Mouse (Mus musculus) midbrain, embryonic 13.5 days (tissue): Measurements from ENCODE around the gene Afg1l. TPM values are rescaled to one million over a fixed set of nuclear protein-coding genes. Genes with fewer than 3 reads are reported as not detected.
A peak's percentile ranks its signal among the peaks of the same experiment; 100 is the strongest.

ENCODE experiments used
- ATAC-seq: fragments of 200-750 bp; cut with Nextera tagmentation; 2 replicates; pipeline ENCODE4 v1.8.0; 2017; ENCODE audit warnings: mild to moderate bottlenecking, moderate TSS enrichment, moderate library complexity
- H3K27ac ChIP-seq: fragments of 300-500 bp; sonication (generic); 2 replicates; pipeline ENCODE4 v1.5.1; 2015; ENCODE audit warnings: inconsistent platforms, mild to moderate bottlenecking, moderate library complexity
- H3K27me3 ChIP-seq: fragments of 300-500 bp; sonication (generic); 2 replicates; pipeline ENCODE4 v1.6.1; 2015; ENCODE audit warnings: mild to moderate bottlenecking, inconsistent platforms
- H3K36me3 ChIP-seq: fragments of 300-500 bp; sonication (generic); 2 replicates; pipeline ENCODE4 v1.6.1; 2015; ENCODE audit warnings: mild to moderate bottlenecking, inconsistent platforms
- H3K4me1 ChIP-seq: fragments of 300-500 bp; sonication (generic); replicated peaks from 2 replicates; pipeline ENCODE4 v1.6.1; 2015; ENCODE audit warnings: inconsistent platforms
- H3K4me2 ChIP-seq: fragments of 300-500 bp; sonication (generic); replicated peaks from 2 replicates; pipeline ENCODE4 v1.6.1; 2015; ENCODE audit warnings: moderate library complexity, mild to moderate bottlenecking, inconsistent platforms
- H3K4me3 ChIP-seq: fragments of 300-500 bp; sonication (generic); replicated peaks from 2 replicates; pipeline ENCODE4 v1.5.1; 2015; ENCODE audit warnings: mild to moderate bottlenecking, inconsistent platforms
- H3K9ac ChIP-seq: fragments of 300-500 bp; sonication (generic); replicated peaks from 2 replicates; pipeline ENCODE4 v1.6.1; 2015; ENCODE audit warnings: mild to moderate bottlenecking, inconsistent platforms
- H3K9me3 ChIP-seq: fragments of 300-500 bp; sonication (generic); 2 replicates; pipeline ENCODE4 v1.6.1; 2016; ENCODE audit warnings: mild to moderate bottlenecking, inconsistent platforms
- WGBS: fragments of 180-500 bp; shearing (Covaris S2); methylation state at CpG from one replicate; pipeline ENCODE4 v1.1.7; 2015; 5-methylcytosine and 5-hydroxymethylcytosine counted together
- polyA plus RNA-seq: library from polyadenylated mRNA; unstranded; fragments of >200 nt; fragmentation: Nextera tagmentation; extraction: Ambion mirVana; gene quantifications from 2 replicates; pipeline ENCODE4 v1.2.1, GENCODE M21; 2015

Gene Afg1l
- 4.6 and 4.8 TPM in 2 replicates for polyA plus RNA-seq

- peak within 1 kb of the TSS; percentile 78 for H3K9ac ChIP-seq
- WGBS = under 1% methylated on average over 29 of the region's 29 CpGs
- ATAC-seq = peak; percentile 95
- H3K27me3 ChIP-seq = no peaks in the 10 kb centered on the region
- peaks cover 11% of the 10 kb centered on the region for H3K4me1 ChIP-seq
- no peaks in the 10 kb centered on the region for H3K36me3 ChIP-seq
- H3K4me2 ChIP-seq = peak within 1 kb of the TSS; percentile 80
- no peaks in the 10 kb centered on the region for H3K9me3 ChIP-seq
- peak within 1 kb of the TSS; percentile 87 for H3K27ac ChIP-seq
- peak within 1 kb of the TSS; percentile 69 for H3K4me3 ChIP-seq
Measured at GRCm38 (mm10) chr10:42478341-42478720, at the start of gene Afg1l. Gene Afg1l (minus strand): TSS chr10:42478565.

GRCm38 (mm10) chr10:42525682-42526081, 47.3 kb upstream of the Afg1l start:
- WGBS = 96% methylated on average over 3 of the region's 3 CpGs
- H3K9me3 ChIP-seq = no peaks in the 10 kb centered on the region
- no peak overlapping the region for H3K4me2 ChIP-seq
- H3K27ac ChIP-seq = no peak overlapping the region
- no peak for ATAC-seq
- no peaks in the 10 kb centered on the region for H3K27me3 ChIP-seq
- peaks cover 34% of the 10 kb centered on the region for H3K36me3 ChIP-seq
- H3K9ac ChIP-seq = no peak overlapping the region
- peaks cover 15% of the 10 kb centered on the region for H3K4me1 ChIP-seq
- H3K4me3 ChIP-seq = no peak overlapping the region

DNA sequence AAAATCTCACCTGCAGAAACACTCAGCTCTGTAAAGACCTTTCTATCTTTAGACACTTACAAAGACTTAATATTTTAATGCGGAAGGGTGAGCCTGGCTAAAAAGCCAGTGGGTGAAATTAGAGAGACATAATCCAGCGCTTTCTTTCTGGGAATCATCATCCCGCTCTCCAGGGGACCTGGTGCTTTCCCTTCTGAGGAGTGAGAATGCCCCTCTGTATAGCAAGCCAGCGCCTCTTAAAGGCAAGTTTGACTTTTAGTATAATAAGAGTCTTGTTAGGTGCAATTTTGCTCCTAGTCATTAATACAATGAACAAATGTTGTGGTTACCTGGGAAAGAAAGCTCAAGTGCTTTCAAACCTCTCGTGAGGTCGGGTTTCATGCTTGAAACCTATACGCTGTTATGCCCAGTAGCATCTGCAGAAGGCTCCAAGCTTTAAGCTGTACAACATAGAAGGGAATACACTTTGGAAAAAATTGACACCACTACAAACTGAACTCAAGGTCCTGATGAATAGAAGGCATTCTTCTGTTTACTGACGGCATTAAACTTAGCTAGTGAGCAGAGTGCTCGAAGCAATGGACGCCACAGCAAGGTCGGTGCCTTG, 45.3 kb upstream of the Afg1l start:
- 47% methylated on average over 11 of the region's 11 CpGs for WGBS
- no peaks in the 10 kb centered on the region for H3K9me3 ChIP-seq
- no peak overlapping the region for H3K4me2 ChIP-seq
- no peak overlapping the region for H3K9ac ChIP-seq
- no peak overlapping the region for H3K4me3 ChIP-seq
- peaks cover 15% of the 10 kb centered on the region for H3K4me1 ChIP-seq
- ATAC-seq = no peak
- no peak overlapping the region for H3K27ac ChIP-seq
- H3K27me3 ChIP-seq = no peaks in the 10 kb centered on the region
- H3K36me3 ChIP-seq = peaks cover 21% of the 10 kb centered on the region

- Histone ChIP-seq H3K27ac (no peak overlapping the region), H3K9ac (no peak overlapping the region), H3K4me2 (no peak overlapping the region), H3K4me3 (no peak overlapping the region), H3K36me3 (peaks cover 14% of the 10 kb centered on the region), H3K4me1 (peaks cover 15% of the 10 kb centered on the region), H3K27me3 (no peaks in the 10 kb centered on the region), H3K9me3 (no peaks in the 10 kb centered on the region)
- WGBS = 58% methylated on average over 2 of the region's 2 CpGs
- no peak for ATAC-seq
Measured at GRCm38 (mm10) chr10:42522912-42523311, 44.5 kb upstream of the Afg1l start.

DNA sequence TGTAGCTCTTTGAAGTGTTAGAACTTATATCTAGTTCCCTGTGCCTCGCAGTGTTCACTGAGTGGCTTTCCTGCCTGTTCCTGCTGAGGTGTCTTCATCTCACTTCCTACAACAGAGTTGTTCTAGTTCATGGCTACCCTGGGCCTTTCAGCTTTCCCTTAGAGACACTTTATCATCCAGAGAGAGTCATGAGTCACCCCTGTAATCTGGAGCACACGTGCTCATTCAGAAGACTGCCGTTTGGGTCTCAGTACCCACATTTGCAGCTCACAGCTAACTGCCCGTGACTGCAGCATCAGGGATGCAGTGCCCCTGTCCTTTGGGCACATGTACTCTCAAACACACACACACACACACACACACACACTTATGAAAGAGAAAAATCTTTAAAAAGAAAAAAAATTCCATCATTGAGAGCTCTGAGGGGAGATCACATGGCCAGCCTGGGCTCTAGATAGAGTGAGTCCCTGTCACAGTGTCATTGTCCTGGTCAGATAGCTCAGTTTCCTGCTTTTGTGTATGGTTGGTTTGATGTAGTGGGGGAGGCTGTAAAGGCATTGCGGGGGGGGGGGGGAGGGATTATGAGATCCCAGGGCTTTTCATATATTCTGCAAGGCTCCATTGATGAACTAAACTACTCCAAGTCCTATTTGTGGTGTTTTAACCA, 43.1 kb upstream of the Afg1l start:
- no peak for ATAC-seq
- Histone ChIP-seq H3K27me3 (no peaks in the 10 kb centered on the region), H3K9ac (no peak overlapping the region), H3K4me2 (no peak overlapping the region), H3K9me3 (no peaks in the 10 kb centered on the region), H3K4me1 (peaks cover 15% of the 10 kb centered on the region), H3K27ac (no peak overlapping the region), H3K4me3 (no peak overlapping the region), H3K36me3 (peaks cover 6% of the 10 kb centered on the region)
- 61% methylated on average over 5 of the region's 5 CpGs for WGBS

- Histone ChIP-seq H3K9me3 (no peaks in the 10 kb centered on the region), H3K36me3 (no peaks in the 10 kb centered on the region), H3K27me3 (no peaks in the 10 kb centered on the region), H3K9ac (no peak overlapping the region), H3K27ac (no peak overlapping the region), H3K4me1 (peaks cover 8% of the 10 kb centered on the region), H3K4me3 (no peak overlapping the region), H3K4me2 (no peak overlapping the region)
- 83% methylated on average over 8 of the region's 8 CpGs for WGBS
- no peak for ATAC-seq
Measured at GRCm38 (mm10) chr10:42518363-42518762, 40.0 kb upstream of the Afg1l start.

GRCm38 (mm10) chr10:42514125-42514524, 35.8 kb upstream of the Afg1l start:
- no peak overlapping the region for H3K4me3 ChIP-seq
- ATAC-seq = no peak
- H3K4me1 ChIP-seq = no peaks in the 10 kb centered on the region
- H3K4me2 ChIP-seq = no peak overlapping the region
- no peak overlapping the region for H3K27ac ChIP-seq
- no peaks in the 10 kb centered on the region for H3K9me3 ChIP-seq
- no peak overlapping the region for H3K9ac ChIP-seq
- no peaks in the 10 kb centered on the region for H3K27me3 ChIP-seq
- no peaks in the 10 kb centered on the region; the same call in 1 of the 2 replicates for H3K36me3 ChIP-seq

- no peak overlapping the region for H3K4me2 ChIP-seq
- H3K9me3 ChIP-seq = no peaks in the 10 kb centered on the region
- H3K27me3 ChIP-seq = no peaks in the 10 kb centered on the region
- no peak overlapping the region for H3K4me3 ChIP-seq
- WGBS = 84% methylated on average over 6 of the region's 6 CpGs
- no peak overlapping the region for H3K27ac ChIP-seq
- peaks cover 10% of the 10 kb centered on the region for H3K36me3 ChIP-seq
- H3K4me1 ChIP-seq = no peaks in the 10 kb centered on the region
- no peak overlapping the region for H3K9ac ChIP-seq
- no peak for ATAC-seq
Measured at GRCm38 (mm10) chr10:42511184-42512135, 33.1 kb upstream of the Afg1l start.

GRCm38 (mm10) chr10:42510141-42510540, 31.8 kb upstream of the Afg1l start:
- Histone ChIP-seq H3K9ac (no peak overlapping the region), H3K9me3 (no peaks in the 10 kb centered on the region), H3K4me2 (no peak overlapping the region), H3K4me1 (0 out of 2 replicates have a peak, but pooled peaks cover 3% of the 10 kb centered on the region), H3K27ac (no peak overlapping the region), H3K4me3 (no peak overlapping the region), H3K27me3 (no peaks in the 10 kb centered on the region), H3K36me3 (peaks cover 10% of the 10 kb centered on the region)
- ATAC-seq = no peak
- 85% methylated on average over 6 of the region's 6 CpGs for WGBS

DNA sequence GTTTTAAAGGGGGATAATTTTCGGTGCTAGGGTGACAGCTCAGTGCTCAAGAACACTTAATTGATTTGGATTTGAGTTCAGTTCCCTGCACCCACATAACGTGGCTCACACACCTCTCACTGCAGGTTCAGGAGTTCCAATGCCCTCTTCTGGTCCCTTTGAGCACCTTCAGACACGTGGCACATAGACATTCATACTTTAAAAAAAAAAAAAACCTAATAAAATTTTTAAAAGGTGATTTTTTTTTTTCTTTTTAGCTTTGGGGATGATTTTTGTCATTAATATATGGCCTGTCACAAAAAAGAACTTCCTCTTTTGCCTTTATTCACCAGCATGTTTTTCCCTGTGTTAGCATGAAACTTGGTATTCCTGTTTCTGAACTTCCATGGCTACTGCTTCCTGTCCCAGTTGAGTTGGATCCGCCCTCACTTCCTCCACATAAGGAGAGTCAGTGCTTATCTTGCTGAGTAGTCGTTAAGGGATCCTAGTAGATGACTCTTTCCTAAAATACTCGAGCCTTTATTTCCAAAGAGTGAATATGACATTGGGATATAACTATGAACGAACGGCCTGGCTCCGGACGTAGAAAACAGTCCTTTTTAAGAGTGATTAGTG, 25.8 kb upstream of the Afg1l start:
- Histone ChIP-seq H3K4me2 (no peak overlapping the region), H3K9ac (no peak overlapping the region), H3K9me3 (no peaks in the 10 kb centered on the region), H3K4me3 (no peak overlapping the region), H3K27ac (no peak overlapping the region), H3K4me1 (peaks cover 17% of the 10 kb centered on the region), H3K27me3 (no peaks in the 10 kb centered on the region), H3K36me3 (peaks cover 10% of the 10 kb centered on the region)
- ATAC-seq = no peak
- 92% methylated on average over 10 of the region's 10 CpGs for WGBS

- WGBS = 1% methylated on average over 54 of the region's 55 CpGs
- peak overlapping the region; percentile 98 for H3K27ac ChIP-seq
- peak overlapping the region; percentile 82 for H3K4me2 ChIP-seq
- peak; percentile 69 for ATAC-seq
- no peaks in the 10 kb centered on the region for H3K9me3 ChIP-seq
- H3K9ac ChIP-seq = peak overlapping the region; percentile 96
- peaks cover 17% of the 10 kb centered on the region for H3K4me1 ChIP-seq
- peak overlapping the region; percentile 93 for H3K4me3 ChIP-seq
- H3K27me3 ChIP-seq = no peaks in the 10 kb centered on the region
- no peaks in the 10 kb centered on the region for H3K36me3 ChIP-seq
Measured at GRCm38 (mm10) chr10:42502349-42503111, 24.2 kb upstream of the Afg1l start.
